20 mouse cellular contexts compared by ENCODE assay signal in the genomic region with DNA sequence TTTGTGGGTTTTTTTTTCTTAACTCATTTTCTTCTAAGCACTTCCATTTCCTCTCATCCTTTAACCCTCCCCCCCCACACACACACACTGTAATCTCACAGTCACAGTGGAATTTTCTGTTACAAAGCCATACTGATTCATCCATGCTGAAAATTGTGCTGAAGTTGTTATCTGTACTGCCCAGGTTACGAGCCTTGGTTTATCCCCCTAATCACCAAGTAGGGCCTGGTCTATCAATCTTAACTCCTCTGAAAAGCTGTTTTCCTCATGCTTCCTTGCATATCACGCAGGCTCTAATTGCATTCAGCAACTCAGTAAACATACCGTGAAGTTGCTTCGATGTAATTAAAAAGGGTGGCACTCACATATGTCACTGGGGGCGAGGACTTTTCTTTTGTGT.
DNase-seq lines count a peak whose midpoint lies in the region; ATAC-seq and TF ChIP-seq lines count a peak whose summit lies in the region.
"Had no signal": no experiment of that assay in that cellular context is flagged by ENCODE, and none has a peak within 500 bp of the region (broad histone marks: within the 10 kb centered on the region; RNA-seq: fewer than 3 reads in every experiment).

No protein-coding gene starts in this region.

- H3K27ac ChIP-seq in forebrain, embryonic 12.5 days, result no peak overlapping the region
- H3K27ac ChIP-seq in forebrain, embryonic 16.5 days (ENCODE audit: low read length), result no peak overlapping the region
- H3K27ac ChIP-seq in midbrain, embryonic 11.5 days (ENCODE audit: low read depth, low read length), result no peak overlapping the region
- no peak overlapping the region for H3K27ac ChIP-seq in midbrain, postnatal 0 days (ENCODE audit: low read depth, low read length)
- no peak overlapping the region; the same call in 1 of the 2 replicates for H3K27ac ChIP-seq in MEL (ENCODE audit: control insufficient read depth, low read depth, low read length)
- no peak overlapping the region for H3K27ac ChIP-seq in liver, embryonic 13.5 days
- H3K27ac ChIP-seq: heart, embryonic 13.5 days; intestine, embryonic 15.5 days; macrophage; neural tube, embryonic 13.5 days had no signal

- H3K27me3 ChIP-seq in forebrain, embryonic 12.5 days, result no peaks in the 10 kb centered on the region
- no peaks in the 10 kb centered on the region for H3K27me3 ChIP-seq in forebrain, embryonic 16.5 days (replicated peaks; ENCODE audit: control insufficient read depth, insufficient read depth, low read length)
- H3K27me3 ChIP-seq in midbrain, embryonic 11.5 days (ENCODE audit: control insufficient read depth, insufficient read depth, low read length), result no peaks in the 10 kb centered on the region
- no peaks in the 10 kb centered on the region for H3K27me3 ChIP-seq in midbrain, postnatal 0 days (ENCODE audit: insufficient read depth, low read length)
- no peaks in the 10 kb centered on the region for H3K27me3 ChIP-seq in MEL (ENCODE audit: control insufficient read depth in 1 of 2, insufficient read depth in 2 of 2, low read length in 2 of 2)
- no peaks in the 10 kb centered on the region for H3K27me3 ChIP-seq in liver, embryonic 13.5 days
- H3K27me3 ChIP-seq: heart, embryonic 13.5 days; intestine, embryonic 15.5 days; neural tube, embryonic 13.5 days had no signal

- TF ChIP-seq RAD21 in MEL (IDR thresholded peaks at IDR 0.05; ENCODE audit: low read depth, low read length), result no peak

- peak; percentile 68 for DNase-seq in midbrain, embryonic 11.5 days (ENCODE audit: low spot score, missing footprints)
- DNase-seq in midbrain, postnatal 0 days (ENCODE audit: low spot score), result no peak
- DNase-seq in MEL (ENCODE audit: low read depth, low spot score), result peak; percentile 7
- DNase-seq in liver, embryonic 13.5 days, result peak; percentile 1
- DNase-seq in cerebellum, adult 8-10 months, result no peak
- DNase-seq in frontal cortex, postnatal 14 days (ENCODE audit: low spot score in 2 of 2), result no peak
- DNase-seq: cerebellum, adult 9-11 months; gastrocnemius, postnatal 10 days; heart, adult 11 months; kidney, adult 9 months; kidney, postnatal 36 days; left cerebral cortex, postnatal 4 days; thymus, adult 2 months had no signal

- H3K36me3 ChIP-seq in forebrain, embryonic 12.5 days (replicated peaks), result no peaks in the 10 kb centered on the region
- no peaks in the 10 kb centered on the region for H3K36me3 ChIP-seq in forebrain, embryonic 16.5 days (ENCODE audit: control insufficient read depth, insufficient read depth)
- no peaks in the 10 kb centered on the region for H3K36me3 ChIP-seq in midbrain, embryonic 11.5 days (ENCODE audit: control insufficient read depth, insufficient read depth, low read length)
- H3K36me3 ChIP-seq in midbrain, postnatal 0 days (ENCODE audit: insufficient read depth, low read length), result no peaks in the 10 kb centered on the region
- no peaks in the 10 kb centered on the region for H3K36me3 ChIP-seq in MEL (ENCODE audit: control insufficient read depth in 1 of 2, insufficient read depth in 2 of 2, low read length in 2 of 2)
- no peaks in the 10 kb centered on the region for H3K36me3 ChIP-seq in liver, embryonic 13.5 days
- H3K36me3 ChIP-seq: heart, embryonic 13.5 days; intestine, embryonic 15.5 days; neural tube, embryonic 13.5 days had no signal

- no peak overlapping the region for H3K9ac ChIP-seq in forebrain, embryonic 12.5 days
- H3K9ac ChIP-seq in forebrain, embryonic 16.5 days (replicated peaks; ENCODE audit: low read depth, low read length), result no peak overlapping the region
- no peak overlapping the region for H3K9ac ChIP-seq in midbrain, embryonic 11.5 days (ENCODE audit: low read length)
- H3K9ac ChIP-seq in midbrain, postnatal 0 days (replicated peaks; ENCODE audit: low read length, poor library complexity, severe bottlenecking), result no peak overlapping the region
- H3K9ac ChIP-seq in MEL (ENCODE audit: control insufficient read depth, low read depth, low read length, poor library complexity, severe bottlenecking), result no peak overlapping the region
- no peak overlapping the region for H3K9ac ChIP-seq in liver, embryonic 13.5 days
- H3K9ac ChIP-seq: heart, embryonic 13.5 days; intestine, embryonic 15.5 days; neural tube, embryonic 13.5 days had no signal

- TF ChIP-seq EP300 in MEL (IDR thresholded peaks at IDR 0.05; ENCODE audit: low read depth in 1 of 2, low read length in 2 of 2), result peak in 1 of 2 experiments; percentile 55; a peak in 2 of 4 replicates

- peaks cover 4% of the 10 kb centered on the region for H3K4me1 ChIP-seq in forebrain, embryonic 12.5 days
- H3K4me1 ChIP-seq in forebrain, embryonic 16.5 days (replicated peaks; ENCODE audit: control insufficient read depth, insufficient read depth, low read length), result no peaks in the 10 kb centered on the region
- no peaks in the 10 kb centered on the region for H3K4me1 ChIP-seq in midbrain, embryonic 11.5 days (ENCODE audit: control insufficient read depth, insufficient read depth, low read length)
- H3K4me1 ChIP-seq in midbrain, postnatal 0 days (ENCODE audit: insufficient read depth, low read length), result no peaks in the 10 kb centered on the region
- no peaks in the 10 kb centered on the region for H3K4me1 ChIP-seq in MEL (ENCODE audit: control insufficient read depth in 1 of 2, insufficient read depth in 2 of 2, low read length in 2 of 2)
- no peaks in the 10 kb centered on the region for H3K4me1 ChIP-seq in liver, embryonic 13.5 days (replicated peaks)
- H3K4me1 ChIP-seq: heart, embryonic 13.5 days; intestine, embryonic 15.5 days had no signal

- no peak for TF ChIP-seq CTCF in midbrain, postnatal 0 days (IDR thresholded peaks at IDR 0.05)
- no peak for TF ChIP-seq CTCF in MEL (IDR thresholded peaks at IDR 0.05 in 2 of 3, conservative IDR thresholded peaks at IDR 0.05 in 1 of 3; ENCODE audit: control insufficient read depth in 1 of 3, insufficient read depth in 1 of 3, low read depth in 2 of 3, low read length in 3 of 3, poor library complexity in 1 of 3, severe bottlenecking in 1 of 3)

- no peak overlapping the region for H3K4me2 ChIP-seq in forebrain, embryonic 12.5 days
- H3K4me2 ChIP-seq in forebrain, embryonic 16.5 days (ENCODE audit: low read length), result no peak overlapping the region
- no peak overlapping the region for H3K4me2 ChIP-seq in midbrain, embryonic 11.5 days
- H3K4me2 ChIP-seq in midbrain, postnatal 0 days (ENCODE audit: low read depth, low read length, poor library complexity, severe bottlenecking), result no peak overlapping the region
- no peak overlapping the region for H3K4me2 ChIP-seq in liver, embryonic 13.5 days
- H3K4me2 ChIP-seq: heart, embryonic 13.5 days; intestine, embryonic 15.5 days; neural tube, embryonic 13.5 days had no signal

- no peak for TF ChIP-seq POLR2A in MEL (IDR thresholded peaks at IDR 0.05; ENCODE audit: control insufficient read depth in 1 of 2, insufficient read depth in 1 of 2, low read depth in 1 of 2, low read length in 2 of 2, poor library complexity in 1 of 2)

- H3K4me3 ChIP-seq in forebrain, embryonic 12.5 days (replicated peaks), result no peak overlapping the region
- H3K4me3 ChIP-seq in forebrain, embryonic 16.5 days (replicated peaks; ENCODE audit: low read length), result no peak overlapping the region
- no peak overlapping the region for H3K4me3 ChIP-seq in midbrain, embryonic 11.5 days (ENCODE audit: low read depth, low read length)
- no peak overlapping the region for H3K4me3 ChIP-seq in midbrain, postnatal 0 days (ENCODE audit: low read depth, low read length)
- H3K4me3 ChIP-seq in MEL (ENCODE audit: control insufficient read depth in 1 of 2, insufficient read depth in 1 of 2, low read depth in 2 of 2, low read length in 2 of 2), result no peak overlapping the region
- H3K4me3 ChIP-seq in liver, embryonic 13.5 days (replicated peaks), result no peak overlapping the region
- H3K4me3 ChIP-seq: heart, embryonic 13.5 days; intestine, embryonic 15.5 days; neural tube, embryonic 13.5 days had no signal

- ATAC-seq in forebrain, embryonic 12.5 days (ENCODE audit: low FRiP score), result peak; percentile 65; the same call in 1 of the 2 replicates
- ATAC-seq in forebrain, embryonic 16.5 days, result no peak
- no peak for ATAC-seq in midbrain, embryonic 11.5 days (ENCODE audit: low FRiP score)
- no peak for ATAC-seq in midbrain, postnatal 0 days (ENCODE audit: low FRiP score)
- ATAC-seq in liver, embryonic 13.5 days (ENCODE audit: low read depth), result peak; percentile 65
- ATAC-seq: CD4-positive, CD25-positive, alpha-beta regulatory T cell, adult 4 months; intestine, embryonic 15.5 days had no signal

- no peaks in the 10 kb centered on the region for H3K9me3 ChIP-seq in forebrain, embryonic 12.5 days
- no peaks in the 10 kb centered on the region for H3K9me3 ChIP-seq in forebrain, embryonic 16.5 days (ENCODE audit: control insufficient read depth, low read length)
- no peaks in the 10 kb centered on the region for H3K9me3 ChIP-seq in midbrain, embryonic 11.5 days (ENCODE audit: control insufficient read depth, low read length)
- no peaks in the 10 kb centered on the region for H3K9me3 ChIP-seq in midbrain, postnatal 0 days (ENCODE audit: low read length)
- no peaks in the 10 kb centered on the region for H3K9me3 ChIP-seq in MEL (replicated peaks; ENCODE audit: insufficient read depth, low read length)
- H3K9me3 ChIP-seq in liver, embryonic 13.5 days (replicated peaks), result no peaks in the 10 kb centered on the region
- H3K9me3 ChIP-seq: heart, embryonic 13.5 days; intestine, embryonic 15.5 days; neural tube, embryonic 13.5 days had no signal

- WGBS in forebrain, embryonic 12.5 days, result 13% methylated on average over 5 of the region's 5 CpGs
- WGBS in forebrain, embryonic 16.5 days, result 3% methylated on average over 5 of the region's 5 CpGs
- 28% methylated on average over 5 of the region's 5 CpGs for WGBS in midbrain, embryonic 11.5 days
- 33% methylated on average over 5 of the region's 5 CpGs for WGBS in midbrain, postnatal 0 days
- WGBS in liver, embryonic 13.5 days (ENCODE audit: insufficient replicate concordance), result 16% methylated on average over 5 of the region's 5 CpGs

- H3K79me2 ChIP-seq in MEL (ENCODE audit: control insufficient read depth, insufficient read depth, low read length, poor library complexity), result no peaks in the 10 kb centered on the region

TF ChIP-seq in MEL, 35 proteins besides CTCF, POLR2A, EP300 and RAD21:
- TF ChIP-seq TAL1 (IDR thresholded peaks at IDR 0.05; ENCODE audit: low read length), result peak; percentile 18; the same call in 1 of the 2 replicates
- TF ChIP-seq USF2 (IDR thresholded peaks at IDR 0.05; ENCODE audit: borderline replicate concordance in 1 of 2, insufficient read depth in 1 of 2, low read depth in 1 of 2, low read length in 2 of 2), result no peak
- peak; percentile 78 for TF ChIP-seq TCF12 (IDR thresholded peaks at IDR 0.05; ENCODE audit: low read depth, low read length)
- no peak for TF ChIP-seq RCOR1 (IDR thresholded peaks at IDR 0.05; ENCODE audit: low read depth, low read length)
TF ChIP-seq in MEL: peak in this region for 2.

Comparison
In these comparisons a context has a peak if more than half of its experiments do, and no peak if none do; other contexts are left out.
1. ATAC-seq: peak in forebrain, embryonic 12.5 days (single experiment) and liver, embryonic 13.5 days (single experiment); none in forebrain, embryonic 16.5 days (single experiment), midbrain, embryonic 11.5 days (single experiment) and midbrain, postnatal 0 days (single experiment).
2. DNase-seq: peak in midbrain, embryonic 11.5 days (single experiment), MEL (single experiment) and liver, embryonic 13.5 days (single experiment); none in midbrain, postnatal 0 days (single experiment), cerebellum, adult 8-10 months (single experiment) and frontal cortex, postnatal 14 days (0 of 2).